Mouse (Mus musculus): ENCODE results near the gene Tmem123. TPM values are rescaled to one million over a fixed set of nuclear protein-coding genes. Genes with fewer than 3 reads are reported as not detected.

Tmem123 gene
- polyA plus RNA-seq, 2 experiments: 23.3 to 45.2 TPM

- Histone ChIP-seq H3K9ac (replicated peaks) (no peak overlapping the region), H3K4me1 (replicated peaks; ENCODE audit: control insufficient read depth in 2 of 2, insufficient read depth in 2 of 2, low read length in 1 of 2) (peaks cover 2 to 4% of the 10 kb centered on the region in 2 experiments), H3K36me3 (replicated peaks; ENCODE audit: control insufficient read depth, insufficient read depth, low read depth) (peaks cover 14% of the 10 kb centered on the region), H3K4me2 (ENCODE audit: low read depth) (no peak overlapping the region), H3K4me3 (ENCODE audit: insufficient read depth in 1 of 2, low read depth in 2 of 2, low read length in 2 of 2) (no peak overlapping the region), H3K27ac (no peak overlapping the region), H3K9me3 (ENCODE audit: control insufficient read depth, low read length) (no peaks in the 10 kb centered on the region), H3K27me3 (ENCODE audit: control insufficient read depth, insufficient read depth, low read length) (no peaks in the 10 kb centered on the region)
- TF ChIP-seq EP300 (IDR thresholded peaks at IDR 0.05; ENCODE audit: low read depth): no peak
- TF ChIP-seq CTCF (IDR thresholded peaks at IDR 0.05; ENCODE audit: low read depth): no peak
- ATAC-seq (ENCODE audit: insufficient read depth) (no peak), DNase-seq (ENCODE audit: low read depth in 3 of 3, low spot score in 3 of 3) (no peak)
- 63% methylated on average over 6 of the region's 6 CpGs for WGBS (ENCODE audit: insufficient replicate concordance)
Measured at GRCm38 (mm10) chr9:7796129-7796864, 32.5 kb downstream of the Tmem123 start.

GRCm38 (mm10) chr9:7797542-7797941 is 33.7 kb downstream of the Tmem123 start:
- H3K27me3 ChIP-seq (ENCODE audit: control insufficient read depth, insufficient read depth, low read length): no peaks in the 10 kb centered on the region
- H3K4me3 ChIP-seq (ENCODE audit: insufficient read depth in 1 of 2, low read depth in 2 of 2, low read length in 2 of 2): no peak overlapping the region
- no peaks in the 10 kb centered on the region for H3K9me3 ChIP-seq (ENCODE audit: control insufficient read depth, low read length)
- no peak for DNase-seq (ENCODE audit: low read depth in 3 of 3, low spot score in 3 of 3)
- ATAC-seq (ENCODE audit: insufficient read depth): no peak
- no peak for TF ChIP-seq EP300 (IDR thresholded peaks at IDR 0.05; ENCODE audit: low read depth)
- no peak for TF ChIP-seq CTCF (IDR thresholded peaks at IDR 0.05; ENCODE audit: low read depth)
- H3K4me1 ChIP-seq (replicated peaks; ENCODE audit: control insufficient read depth in 2 of 2, insufficient read depth in 2 of 2, low read length in 1 of 2): 0 out of 4 replicates have a peak, but pooled peaks cover 0 to 2% of the 10 kb centered on the region in 2 experiments
- H3K4me2 ChIP-seq (ENCODE audit: low read depth): no peak overlapping the region
- H3K36me3 ChIP-seq (replicated peaks; ENCODE audit: control insufficient read depth, insufficient read depth, low read depth): peaks cover 5% of the 10 kb centered on the region
- WGBS (ENCODE audit: insufficient replicate concordance): 82% methylated on average over 2 of the region's 2 CpGs
- H3K9ac ChIP-seq (replicated peaks): no peak overlapping the region
- no peak overlapping the region for H3K27ac ChIP-seq

GRCm38 (mm10) chr9:7798555-7798954 is 34.7 kb downstream of the Tmem123 start:
- ATAC-seq (ENCODE audit: insufficient read depth) (peak; percentile 43; the same call in 1 of the 2 replicates), DNase-seq (ENCODE audit: low read depth in 3 of 3, low spot score in 3 of 3) (no peak)
- no peaks in the 10 kb centered on the region for H3K36me3 ChIP-seq (replicated peaks; ENCODE audit: control insufficient read depth, insufficient read depth, low read depth)
- H3K4me3 ChIP-seq (ENCODE audit: insufficient read depth in 1 of 2, low read depth in 2 of 2, low read length in 2 of 2): no peak overlapping the region
- 0 out of 4 replicates have a peak, but pooled peaks cover 0 to 2% of the 10 kb centered on the region in 2 experiments for H3K4me1 ChIP-seq (replicated peaks; ENCODE audit: control insufficient read depth in 2 of 2, insufficient read depth in 2 of 2, low read length in 1 of 2)
- TF ChIP-seq EP300 (IDR thresholded peaks at IDR 0.05; ENCODE audit: low read depth) (no peak), CTCF (IDR thresholded peaks at IDR 0.05; ENCODE audit: low read depth) (no peak)
- WGBS (ENCODE audit: insufficient replicate concordance): 88% methylated on average over 3 of the region's 3 CpGs
- no peak overlapping the region for H3K27ac ChIP-seq
- no peaks in the 10 kb centered on the region for H3K27me3 ChIP-seq (ENCODE audit: control insufficient read depth, insufficient read depth, low read length)
- no peak overlapping the region for H3K4me2 ChIP-seq (ENCODE audit: low read depth)
- no peaks in the 10 kb centered on the region for H3K9me3 ChIP-seq (ENCODE audit: control insufficient read depth, low read length)
- H3K9ac ChIP-seq (replicated peaks): no peak overlapping the region

- H3K4me2 ChIP-seq (ENCODE audit: low read depth): peak overlapping the region; percentile 33; the same call in 1 of the 2 replicates
- H3K4me1 ChIP-seq (replicated peaks; ENCODE audit: control insufficient read depth in 2 of 2, insufficient read depth in 2 of 2, low read length in 1 of 2): peaks cover 0 to 3% of the 10 kb centered on the region in 2 experiments; a peak in 2 of 4 replicates
- no peaks in the 10 kb centered on the region for H3K9me3 ChIP-seq (ENCODE audit: control insufficient read depth, low read length)
- no peak overlapping the region; a peak in 1 of 4 replicates for H3K4me3 ChIP-seq (ENCODE audit: insufficient read depth in 1 of 2, low read depth in 2 of 2, low read length in 2 of 2)
- DNase-seq (ENCODE audit: low read depth in 3 of 3, low spot score in 3 of 3): no peak
- ATAC-seq (ENCODE audit: insufficient read depth): peak; percentile 64
- TF ChIP-seq CTCF (IDR thresholded peaks at IDR 0.05; ENCODE audit: low read depth): no peak
- TF ChIP-seq EP300 (IDR thresholded peaks at IDR 0.05; ENCODE audit: low read depth): no peak
- H3K27ac ChIP-seq: no peak overlapping the region
- no peak overlapping the region for H3K9ac ChIP-seq (replicated peaks)
- no peaks in the 10 kb centered on the region for H3K36me3 ChIP-seq (replicated peaks; ENCODE audit: control insufficient read depth, insufficient read depth, low read depth)
- WGBS (ENCODE audit: insufficient replicate concordance): 63% methylated on average over 4 of the region's 5 CpGs
- H3K27me3 ChIP-seq (ENCODE audit: control insufficient read depth, insufficient read depth, low read length): no peaks in the 10 kb centered on the region
Measured at GRCm38 (mm10) chr9:7805101-7805506, 41.3 kb downstream of the Tmem123 start.

- no peak overlapping the region for H3K9ac ChIP-seq (replicated peaks)
- DNase-seq (ENCODE audit: low read depth in 3 of 3, low spot score in 3 of 3) (no peak), ATAC-seq (ENCODE audit: insufficient read depth) (no peak)
- TF ChIP-seq EP300 (IDR thresholded peaks at IDR 0.05; ENCODE audit: low read depth) (no peak), CTCF (IDR thresholded peaks at IDR 0.05; ENCODE audit: low read depth) (no peak)
- H3K27ac ChIP-seq: no peak overlapping the region
- peaks cover 16% of the 10 kb centered on the region for H3K36me3 ChIP-seq (replicated peaks; ENCODE audit: control insufficient read depth, insufficient read depth, low read depth)
- no peak overlapping the region for H3K4me2 ChIP-seq (ENCODE audit: low read depth)
- no peaks in the 10 kb centered on the region for H3K9me3 ChIP-seq (ENCODE audit: control insufficient read depth, low read length)
- WGBS (ENCODE audit: insufficient replicate concordance): 51% methylated on average over 3 of the region's 3 CpGs
- no peaks in the 10 kb centered on the region for H3K27me3 ChIP-seq (ENCODE audit: control insufficient read depth, insufficient read depth, low read length)
- no peak overlapping the region for H3K4me3 ChIP-seq (ENCODE audit: insufficient read depth in 1 of 2, low read depth in 2 of 2, low read length in 2 of 2)
- H3K4me1 ChIP-seq (replicated peaks; ENCODE audit: control insufficient read depth in 2 of 2, insufficient read depth in 2 of 2, low read length in 1 of 2): peaks cover 6 to 9% of the 10 kb centered on the region in 2 experiments
Measured at GRCm38 (mm10) chr9:7822758-7823157, 58.9 kb downstream of the Tmem123 start.
